Mouse (Mus musculus) CH12.LX (cell line): Measurements from ENCODE around the gene Hvcn1.

ENCODE experiments used
- CTCF ChIP-seq, 2 experiments: IDR thresholded peaks in 1 of 2; conservative IDR thresholded peaks in 1 of 2; 2 replicates each; pipeline ENCODE4 v1.5.1; 2011 to 2012; ENCODE audit warnings: low read depth in 2 of 2, low read length in 2 of 2, improper control_type of control experiment in 1 of 2, inconsistent platforms in 1 of 2, mild to moderate bottlenecking in 1 of 2, moderate library complexity in 1 of 2
- GABPA ChIP-seq: IDR thresholded peaks from 2 replicates; pipeline ENCODE4 v1.6.1; 2012; ENCODE audit warnings: low read depth, low read length, improper control_type of control experiment, inconsistent platforms; ENCODE audit not compliant: insufficient replicate concordance
- HCFC1 ChIP-seq: IDR thresholded peaks from 2 replicates; pipeline ENCODE4 v1.6.1; 2012; ENCODE audit warnings: low read depth, mild to moderate bottlenecking, inconsistent platforms, low read length, improper control_type of control experiment
- JUND ChIP-seq: conservative IDR thresholded peaks from 2 replicates; pipeline ENCODE4 v1.6.1; 2011; ENCODE audit warnings: low read depth, low read length, improper control_type of control experiment
- MAX ChIP-seq: IDR thresholded peaks from 2 replicates; pipeline ENCODE4 v1.6.1; 2011; ENCODE audit warnings: low read length, improper control_type of control experiment
- NELFE ChIP-seq: IDR thresholded peaks from 2 replicates; pipeline ENCODE4 v1.6.1; 2011; ENCODE audit warnings: low read depth, low read length, improper control_type of control experiment
- POLR2A ChIP-seq: IDR thresholded peaks from 2 replicates; pipeline ENCODE4 v1.6.1; 2011; ENCODE audit warnings: low read depth, mild to moderate bottlenecking, improper control_type of control experiment, low read length
- TBP ChIP-seq: conservative IDR thresholded peaks from 2 replicates; pipeline ENCODE4 v1.6.1; 2011; ENCODE audit warnings: low read depth, low read length, improper control_type of control experiment
- TCF12 ChIP-seq: IDR thresholded peaks from 2 replicates; pipeline ENCODE4 v1.6.1; 2014; ENCODE audit warnings: low read depth, mild to moderate bottlenecking, inconsistent platforms, low read length, improper control_type of control experiment
- USF1 ChIP-seq: IDR thresholded peaks from 2 replicates; pipeline ENCODE4 v1.6.1; 2014; ENCODE audit warnings: low read depth, mild to moderate bottlenecking, inconsistent platforms, low read length, improper control_type of control experiment
- ZNF384 ChIP-seq: IDR thresholded peaks from 2 replicates; pipeline ENCODE4 v1.6.1; 2012; ENCODE audit warnings: low read depth, low read length, improper control_type of control experiment, inconsistent platforms

DNA sequence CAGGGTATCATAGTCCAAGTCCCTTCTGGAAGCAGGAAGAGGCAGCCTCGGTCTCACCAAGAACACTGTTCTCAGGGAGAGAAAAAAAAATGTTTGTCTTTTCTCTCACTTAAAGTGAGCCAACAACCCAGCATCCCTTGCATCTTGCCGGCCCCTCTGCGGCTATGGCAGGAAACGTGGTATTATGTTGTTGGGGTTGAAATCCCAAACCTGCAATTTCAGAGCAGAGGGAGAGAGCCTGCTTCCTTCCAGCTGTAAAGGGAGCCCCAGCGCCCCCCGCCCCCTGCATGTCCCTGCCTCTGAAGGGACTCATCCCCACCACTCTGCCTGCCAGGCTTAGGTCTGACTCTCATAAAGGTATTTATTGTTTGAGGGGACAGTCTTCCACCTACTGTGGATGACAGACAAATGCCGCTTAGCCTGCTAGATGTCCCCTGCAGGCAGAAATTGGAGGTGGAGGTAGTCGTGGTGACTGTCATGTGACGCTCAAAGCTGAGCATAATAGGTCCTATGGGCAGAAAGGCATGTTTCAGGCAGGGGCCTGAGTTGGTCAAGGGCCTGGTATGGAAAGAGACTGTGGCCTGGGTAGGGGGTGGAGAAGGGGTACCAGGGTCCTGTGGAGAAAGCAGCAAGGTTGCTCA lies 28.7 kb downstream of the Hvcn1 start:
- TF ChIP-seq USF1 (peak; percentile 67), TBP (no peak), POLR2A (no peak; the same call in 1 of the 2 replicates), CTCF (conservative IDR thresholded peaks at IDR 0.05 in 1 of 2, IDR thresholded peaks at IDR 0.05 in 1 of 2; ENCODE audit: low read depth in 2 of 2, low read length in 2 of 2) (peak in 1 of 2 experiments; percentile 42; a peak in 2 of 4 replicates), TCF12 (no peak), MAX (no peak), GABPA (no peak), ZNF384 (no peak; the same call in 1 of the 2 replicates), JUND (no peak), HCFC1 (no peak), NELFE (no peak)
